Mouse (Mus musculus) spleen, postnatal 36 days (tissue): ENCODE data around the gene Nrap.
"Not testable (repeated sequence)": the region's sequence is repeated elsewhere in the genome, so short reads cannot be mapped to it uniquely, and the experiment has no call there.

Source experiments
- DNase-seq, 2 experiments: peaks; one replicate each; pipeline ENCODE4 v3.0.0; 2022; ENCODE audit warnings: low spot score in 2 of 2, mixed read lengths in 1 of 2

The Nrap gene

GRCm38 (mm10) chr19:56389879-56390278 lies at the start of gene Nrap:
Nrap (minus strand) TSS chr19:56390037.
- DNase-seq = no peak

- peak; percentile 11 to 23 for DNase-seq
Measured at GRCm38 (mm10) chr19:56439072-56439434, 49.2 kb upstream of the Nrap start.

- no peak for DNase-seq
Measured at GRCm38 (mm10) chr19:56438357-56439071, 48.7 kb upstream of the Nrap start.

GRCm38 (mm10) chr19:56436380-56436779 lies 46.5 kb upstream of the Nrap start:
- DNase-seq = no peak

- no peak for DNase-seq
Measured at GRCm38 (mm10) chr19:56433581-56433980, 43.7 kb upstream of the Nrap start.

- DNase-seq = no peak
Measured at GRCm38 (mm10) chr19:56432706-56433105, 42.9 kb upstream of the Nrap start.

GRCm38 (mm10) chr19:56430369-56430768 lies 40.5 kb upstream of the Nrap start:
- DNase-seq = no peak

- no peak for DNase-seq
Measured at GRCm38 (mm10) chr19:56425492-56425891, 35.7 kb upstream of the Nrap start.

- no peak for DNase-seq
Measured at GRCm38 (mm10) chr19:56424606-56425395, 35.0 kb upstream of the Nrap start.

- DNase-seq = no peak
Measured at GRCm38 (mm10) chr19:56423370-56423769, 33.5 kb upstream of the Nrap start.

GRCm38 (mm10) chr19:56422476-56423338 lies 32.9 kb upstream of the Nrap start:
- DNase-seq = peak; percentile 49 to 61

- no peak for DNase-seq
Measured at GRCm38 (mm10) chr19:56420345-56420744, 30.5 kb upstream of the Nrap start.

- no peak for DNase-seq
Measured at GRCm38 (mm10) chr19:56419452-56419851, 29.6 kb upstream of the Nrap start.

- DNase-seq = no peak
Measured at GRCm38 (mm10) chr19:56418404-56418803, 28.6 kb upstream of the Nrap start.

- not testable (repeated sequence) for DNase-seq
Measured at GRCm38 (mm10) chr19:56409884-56410283, 20.0 kb upstream of the Nrap start.

GRCm38 (mm10) chr19:56406581-56406980 lies 16.7 kb upstream of the Nrap start:
- DNase-seq = no peak

GRCm38 (mm10) chr19:56405824-56406223 lies 16.0 kb upstream of the Nrap start:
- DNase-seq = no peak

GRCm38 (mm10) chr19:56401864-56402263 lies 12.0 kb upstream of the Nrap start:
- no peak for DNase-seq

GRCm38 (mm10) chr19:56400200-56400599 lies 10.4 kb upstream of the Nrap start:
- DNase-seq = peak; percentile 82 to 85

GRCm38 (mm10) chr19:56398528-56398795 lies 8.6 kb upstream of the Nrap start:
- no peak for DNase-seq

- no peak for DNase-seq
Measured at GRCm38 (mm10) chr19:56397663-56398527, 8.1 kb upstream of the Nrap start.
